Mouse (Mus musculus) embryonic facial prominence, embryonic 11.5 days (tissue): Measurements from ENCODE around the gene Adora3. TPM values are rescaled to one million over a fixed set of nuclear protein-coding genes. Genes with fewer than 3 reads are reported as not detected.

Experiments
- ATAC-seq: fragments of 200-750 bp; cut with Nextera tagmentation; replicated peaks from 2 replicates; pipeline ENCODE4 v1.8.0; 2017; ENCODE audit warnings: low read depth; ENCODE audit not compliant: insufficient number of reproducible peaks, low FRiP score, low TSS enrichment
- DNase-seq: peaks from one replicate; pipeline ENCODE4 v3.0.0-alpha.2; 2015; ENCODE audit warnings: low spot score
- H3K27ac ChIP-seq: fragments of 300-500 bp; sonication (generic); replicated peaks from 2 replicates; pipeline ENCODE4 v1.5.1; 2014; ENCODE audit warnings: mild to moderate bottlenecking, low read depth, low read length, control low read depth
- H3K27me3 ChIP-seq: fragments of 300-500 bp; sonication (generic); 2 replicates; pipeline ENCODE4 v1.6.1; 2014; ENCODE audit warnings: mild to moderate bottlenecking, low read length, moderate library complexity, mixed read lengths; ENCODE audit not compliant: control insufficient read depth, insufficient read depth
- H3K36me3 ChIP-seq: fragments of 300-500 bp; sonication (generic); replicated peaks from 2 replicates; pipeline ENCODE4 v1.6.1; 2014; ENCODE audit warnings: low read depth, mild to moderate bottlenecking, low read length, moderate library complexity, mixed read lengths; ENCODE audit not compliant: control insufficient read depth, insufficient read depth
- H3K4me1 ChIP-seq: fragments of 300-500 bp; sonication (generic); 2 replicates; pipeline ENCODE4 v1.6.1; 2014; ENCODE audit warnings: low read length, mixed read lengths; ENCODE audit not compliant: control insufficient read depth, insufficient read depth
- H3K4me2 ChIP-seq: fragments of 300-500 bp; sonication (generic); 2 replicates; pipeline ENCODE4 v1.6.1; 2014; ENCODE audit warnings: low read depth, mild to moderate bottlenecking, control low read depth, low read length, moderate library complexity
- H3K4me3 ChIP-seq: fragments of 300-500 bp; sonication (generic); 2 replicates; pipeline ENCODE4 v1.5.1; 2014; ENCODE audit warnings: low read depth, low read length, control low read depth
- H3K9ac ChIP-seq: fragments of 300-500 bp; sonication (generic); replicated peaks from 2 replicates; pipeline ENCODE4 v1.6.1; 2014; ENCODE audit warnings: mild to moderate bottlenecking, control low read depth, low read length
- H3K9me3 ChIP-seq: fragments of 300-500 bp; sonication (generic); replicated peaks from 2 replicates; pipeline ENCODE4 v1.6.1; 2016; ENCODE audit warnings: mild to moderate bottlenecking, low read length, inconsistent platforms, mixed read lengths; ENCODE audit not compliant: control insufficient read depth
- WGBS: fragments of 180-500 bp; shearing (Covaris S2); extraction: QIAGEN DNeasy Blood & Tissue Kit; methylation state at CpG from one replicate; pipeline ENCODE4 v1.1.7; 2014; 5-methylcytosine and 5-hydroxymethylcytosine counted together
- polyA plus RNA-seq: library from polyadenylated mRNA; unstranded; fragments of >200 nt; fragmentation: Nextera tagmentation; extraction: Ambion mirVana; gene quantifications from 2 replicates; pipeline ENCODE4 v1.2.1, GENCODE M21; 2014

The Adora3 gene
- polyA plus RNA-seq, 1 experiment from 2014 or later: not detected

DNA sequence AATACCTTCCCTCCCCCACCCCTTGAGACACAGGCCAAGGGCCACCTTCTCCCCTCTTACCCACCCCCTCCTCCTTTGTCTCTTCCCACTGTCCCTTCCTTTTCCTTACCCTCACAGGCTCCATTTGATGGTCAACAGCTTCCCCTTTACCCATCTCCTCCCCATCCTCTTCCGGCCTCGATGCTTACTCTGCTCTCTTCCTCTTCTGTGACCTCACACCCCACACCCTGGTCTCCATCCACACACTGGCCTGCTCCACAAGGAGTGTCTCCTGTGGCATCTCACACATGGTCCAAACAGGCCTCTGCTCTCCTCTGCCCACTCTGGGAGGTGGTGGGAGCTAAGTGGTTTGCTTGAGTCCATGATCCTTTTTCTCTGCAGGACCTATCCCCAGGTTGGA lies 7.3 kb downstream of the Adora3 start:
- Histone ChIP-seq H3K9ac (no peak overlapping the region), H3K27ac (no peak overlapping the region), H3K9me3 (no peaks in the 10 kb centered on the region), H3K4me1 (no peaks in the 10 kb centered on the region), H3K4me3 (no peak overlapping the region), H3K27me3 (no peaks in the 10 kb centered on the region), H3K4me2 (no peak overlapping the region), H3K36me3 (no peaks in the 10 kb centered on the region)
- no peak for ATAC-seq
- WGBS: 76% methylated on average over 2 of the region's 2 CpGs
- DNase-seq: no peak

DNA sequence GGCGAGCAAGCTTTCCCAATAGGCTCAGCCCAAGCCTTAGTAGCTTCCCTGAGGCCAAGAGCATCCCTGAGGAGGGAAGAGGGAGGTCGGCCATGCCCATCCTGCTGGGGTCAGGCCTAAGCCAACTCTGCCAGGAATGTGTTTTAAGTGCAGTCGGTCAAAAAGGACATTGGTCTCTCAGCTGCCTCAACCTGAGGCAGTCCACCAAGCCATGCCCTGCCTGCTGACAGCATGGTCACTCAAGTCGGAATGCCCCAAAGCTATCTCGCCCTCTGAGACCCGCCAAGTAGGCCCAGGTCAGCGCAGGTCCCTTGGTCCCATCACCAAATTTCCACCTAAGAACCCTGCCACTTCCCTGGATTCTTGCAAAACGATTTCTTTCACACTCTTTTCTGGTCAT lies 8.1 kb downstream of the Adora3 start:
- no peaks in the 10 kb centered on the region for H3K4me1 ChIP-seq
- no peaks in the 10 kb centered on the region for H3K9me3 ChIP-seq
- ATAC-seq: no peak
- no peak overlapping the region for H3K4me3 ChIP-seq
- WGBS: 79% methylated on average over 8 of the region's 8 CpGs
- no peak overlapping the region for H3K9ac ChIP-seq
- no peak overlapping the region for H3K27ac ChIP-seq
- no peaks in the 10 kb centered on the region for H3K27me3 ChIP-seq
- DNase-seq: no peak
- no peaks in the 10 kb centered on the region for H3K36me3 ChIP-seq
- no peak overlapping the region for H3K4me2 ChIP-seq

DNA sequence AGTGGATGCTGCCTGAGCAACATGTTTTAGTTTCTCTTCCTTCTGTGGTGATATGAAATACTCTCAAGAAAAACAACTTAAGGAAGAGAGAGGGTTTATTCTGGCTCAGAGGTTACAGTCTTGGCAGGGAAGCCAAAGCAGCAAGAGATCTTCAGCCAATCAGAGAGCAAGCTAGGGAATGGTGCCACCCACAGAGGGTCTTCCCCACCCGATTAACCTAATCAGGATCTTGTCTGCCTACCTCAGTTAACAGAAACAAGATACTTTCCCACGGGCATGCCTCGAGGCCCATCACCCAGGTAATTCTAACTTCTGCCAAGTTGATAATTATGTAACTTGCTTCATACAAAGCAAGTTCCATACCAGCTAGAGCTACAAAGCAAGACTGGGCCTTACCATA lies 9.8 kb downstream of the Adora3 start:
- ATAC-seq: no peak
- no peak overlapping the region for H3K4me3 ChIP-seq
- H3K9ac ChIP-seq: no peak overlapping the region
- no peak overlapping the region for H3K4me2 ChIP-seq
- no peaks in the 10 kb centered on the region for H3K36me3 ChIP-seq
- DNase-seq: no peak
- WGBS: 61% methylated on average over 3 of the region's 3 CpGs
- H3K4me1 ChIP-seq: no peaks in the 10 kb centered on the region
- H3K27ac ChIP-seq: no peak overlapping the region
- no peaks in the 10 kb centered on the region for H3K9me3 ChIP-seq
- H3K27me3 ChIP-seq: no peaks in the 10 kb centered on the region

DNA sequence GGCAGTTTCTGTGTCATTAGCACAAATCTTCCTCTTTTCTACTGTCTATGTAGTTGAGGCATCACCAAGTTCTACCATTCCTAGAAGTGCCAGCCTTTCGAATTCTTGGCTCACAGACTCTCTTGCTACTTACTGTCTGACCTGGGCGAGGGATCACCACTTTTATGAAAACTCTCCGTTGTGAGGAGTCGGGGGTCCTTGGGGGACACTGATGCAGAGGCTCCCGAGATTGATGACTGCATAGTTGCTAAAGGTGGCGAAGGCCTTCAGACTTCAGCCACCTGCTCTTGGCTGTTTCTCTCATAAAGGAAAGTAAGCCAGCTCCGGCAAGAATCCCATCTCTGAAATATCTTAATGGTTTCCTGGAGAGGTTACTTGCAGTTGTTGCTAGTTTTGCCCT lies 11.4 kb downstream of the Adora3 start:
- no peaks in the 10 kb centered on the region for H3K4me1 ChIP-seq
- 88% methylated on average over 7 of the region's 7 CpGs for WGBS

DNA sequence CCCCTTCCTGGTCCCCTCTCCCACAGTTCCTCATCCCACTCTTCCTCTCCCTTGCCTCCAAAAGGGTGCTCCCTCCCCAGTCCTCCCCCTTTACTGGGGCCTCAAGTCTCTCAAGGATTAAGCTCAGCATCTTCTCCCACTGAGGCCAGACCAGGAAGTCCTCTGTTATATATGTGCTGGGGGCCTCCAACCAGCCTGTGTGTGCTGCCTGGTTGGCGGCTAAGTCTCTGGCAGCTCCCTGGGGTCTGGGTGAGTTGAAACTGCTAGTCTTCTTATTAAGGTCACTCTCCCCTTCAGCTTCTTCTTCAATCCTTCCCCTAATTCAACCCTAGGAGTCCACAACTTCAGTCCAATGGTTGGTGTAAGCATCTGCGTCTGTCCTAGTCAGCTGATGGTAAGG lies 12.5 kb downstream of the Adora3 start:
- H3K27ac ChIP-seq: no peak overlapping the region
- DNase-seq (no peak), ATAC-seq (no peak)
- WGBS: 98% methylated on average over 2 of the region's 2 CpGs
- H3K4me2 ChIP-seq: no peak overlapping the region
- no peak overlapping the region for H3K4me3 ChIP-seq
- no peaks in the 10 kb centered on the region for H3K27me3 ChIP-seq
- no peaks in the 10 kb centered on the region for H3K4me1 ChIP-seq
- H3K9ac ChIP-seq: no peak overlapping the region
- no peaks in the 10 kb centered on the region for H3K9me3 ChIP-seq
- no peaks in the 10 kb centered on the region for H3K36me3 ChIP-seq

More for the DNA sequence above, 11.4 kb downstream of the Adora3 start:
- Histone ChIP-seq H3K4me3 (no peak overlapping the region), H3K27me3 (no peaks in the 10 kb centered on the region), H3K36me3 (no peaks in the 10 kb centered on the region), H3K9me3 (no peaks in the 10 kb centered on the region), H3K27ac (no peak overlapping the region), H3K9ac (no peak overlapping the region), H3K4me2 (no peak overlapping the region)
- ATAC-seq (no peak), DNase-seq (no peak)

DNA sequence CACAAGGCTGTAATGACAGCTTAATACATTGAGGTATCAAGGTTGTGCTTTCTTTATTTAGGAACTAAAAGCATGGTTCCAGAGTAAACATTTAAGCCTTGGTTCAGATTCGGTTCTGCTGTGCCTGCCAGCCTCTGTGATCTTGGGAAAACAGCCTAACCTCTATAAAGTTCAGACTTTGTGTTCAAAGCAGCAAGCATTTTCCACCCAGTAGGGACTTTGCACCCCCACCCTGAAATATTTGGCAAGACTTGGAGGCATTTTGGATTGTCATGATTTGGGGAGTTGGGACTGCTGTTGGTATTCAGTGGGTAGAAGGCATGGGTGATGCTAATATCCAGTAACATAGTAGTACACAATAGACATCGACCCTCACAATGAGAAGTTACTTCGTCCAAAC lies 18.3 kb downstream of the Adora3 start:
- WGBS: 73% methylated on average over 3 of the region's 3 CpGs
- Histone ChIP-seq H3K27ac (no peak overlapping the region), H3K4me1 (peaks cover under 1% of the 10 kb centered on the region; the same call in 1 of the 2 replicates), H3K36me3 (no peaks in the 10 kb centered on the region), H3K9ac (no peak overlapping the region), H3K27me3 (no peaks in the 10 kb centered on the region), H3K4me3 (no peak overlapping the region), H3K9me3 (no peaks in the 10 kb centered on the region), H3K4me2 (no peak overlapping the region)
- DNase-seq: no peak
- ATAC-seq: no peak

DNA sequence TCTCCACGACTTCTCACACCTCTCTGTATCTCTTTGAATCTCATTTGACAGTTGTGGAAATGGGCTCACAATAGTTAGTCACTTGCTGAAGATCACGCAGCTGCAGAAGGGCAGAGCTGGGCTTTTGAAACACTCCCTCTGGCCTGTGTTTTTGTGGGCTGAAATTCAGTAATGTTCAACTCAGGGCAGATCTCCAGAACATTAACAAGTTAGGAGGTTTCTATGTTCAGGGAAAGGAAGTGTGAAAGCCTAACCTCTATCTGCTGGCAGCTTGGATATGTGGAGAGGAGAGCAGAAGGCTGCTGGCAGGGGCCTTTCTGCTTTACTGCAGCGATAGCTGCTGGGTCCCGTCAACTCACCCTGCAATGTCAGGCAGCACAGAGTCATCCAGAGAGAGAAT lies 19.6 kb downstream of the Adora3 start:
- Histone ChIP-seq H3K36me3 (no peaks in the 10 kb centered on the region), H3K27ac (no peak overlapping the region), H3K9me3 (no peaks in the 10 kb centered on the region), H3K27me3 (no peaks in the 10 kb centered on the region), H3K4me3 (no peak overlapping the region), H3K4me2 (no peak overlapping the region), H3K4me1 (peaks cover 3% of the 10 kb centered on the region; the same call in 1 of the 2 replicates), H3K9ac (no peak overlapping the region)
- WGBS: 72% methylated on average over 4 of the region's 4 CpGs
- DNase-seq (no peak), ATAC-seq (no peak)

DNA sequence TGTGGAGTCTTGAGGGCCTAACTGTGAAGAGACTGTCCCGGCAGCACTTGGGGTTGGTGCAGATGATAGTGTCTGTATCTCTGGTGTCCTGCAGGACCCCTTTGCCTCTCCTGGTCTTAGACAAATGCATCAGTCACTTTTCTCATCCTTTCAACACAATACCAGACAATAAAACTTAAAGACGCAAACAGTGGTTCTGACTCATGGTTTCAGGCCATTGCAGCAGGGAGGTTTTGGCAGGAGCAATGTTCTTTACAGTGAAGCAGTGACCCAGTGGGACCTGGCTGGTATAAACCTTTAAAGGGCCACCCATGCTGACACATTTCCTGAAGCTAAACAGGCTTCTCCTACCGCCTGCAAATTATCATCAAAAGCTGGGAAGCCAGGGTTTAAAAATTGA lies 20.5 kb downstream of the Adora3 start:
- DNase-seq (no peak), ATAC-seq (no peak)
- Histone ChIP-seq H3K27ac (no peak overlapping the region), H3K36me3 (no peaks in the 10 kb centered on the region), H3K9ac (no peak overlapping the region), H3K4me3 (no peak overlapping the region), H3K27me3 (no peaks in the 10 kb centered on the region), H3K4me2 (no peak overlapping the region), H3K4me1 (peaks cover 3% of the 10 kb centered on the region; the same call in 1 of the 2 replicates), H3K9me3 (no peaks in the 10 kb centered on the region)
- WGBS: 75% methylated on average over 3 of the region's 3 CpGs
